Mouse (Mus musculus): ENCODE results near the gene Gprin2.

DNA sequence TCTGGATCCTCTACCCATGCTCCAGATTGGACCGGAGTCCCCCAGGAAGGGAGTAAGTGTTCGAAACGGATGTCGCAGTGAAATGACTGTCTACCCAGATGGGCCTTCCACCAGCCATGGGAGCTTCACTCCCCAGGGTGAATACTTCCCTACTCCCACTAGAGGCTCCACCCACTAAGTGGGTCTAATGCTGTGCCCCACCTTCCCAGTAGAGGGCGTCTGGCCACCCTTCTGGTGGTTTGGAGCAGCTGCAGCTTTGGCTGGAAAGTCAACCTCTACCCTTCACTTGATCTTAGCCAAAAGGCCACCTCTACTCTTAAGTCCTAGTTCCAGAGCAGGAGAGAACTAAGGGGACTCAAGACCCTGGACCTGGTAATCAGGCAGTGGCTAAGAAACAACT, 12.8 kb downstream of the Gprin2 start:
- TF ChIP-seq CTCF (IDR thresholded peaks at IDR 0.05; ENCODE audit: control insufficient read depth, insufficient read depth, low read length): peak; percentile 47
- TF ChIP-seq POLR2A (IDR thresholded peaks at IDR 0.05; ENCODE audit: borderline replicate concordance, control insufficient read depth, low read depth, low read length): no peak
